Mouse (Mus musculus): ENCODE results near the gene Il1f9. TPM values are rescaled to one million over a fixed set of nuclear protein-coding genes. Genes with fewer than 3 reads are reported as not detected.

Il1f9 gene
- polyA plus RNA-seq, 1 experiment from 2014 or later, result not detected

DNA sequence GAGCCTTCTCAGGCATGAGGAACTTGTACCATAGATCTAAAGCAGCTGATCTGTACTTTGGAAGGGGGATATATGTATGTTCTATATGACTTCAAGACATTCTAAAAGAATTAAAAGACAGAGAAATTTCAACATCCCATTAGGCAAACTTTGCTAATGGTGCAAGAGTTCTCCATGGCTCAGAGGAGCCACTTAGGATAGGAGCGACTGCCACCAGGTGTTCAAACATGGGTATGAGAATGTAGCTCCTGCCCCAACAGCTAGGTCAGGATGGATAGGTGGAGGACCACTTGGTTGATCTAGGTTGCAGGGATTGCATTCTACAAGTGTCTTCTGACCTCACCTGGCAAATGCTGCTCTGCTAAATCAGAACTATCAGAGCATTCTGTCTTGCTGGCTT, 1.9 kb downstream of the Il1f9 start:
- Histone ChIP-seq H3K27me3 (replicated peaks; ENCODE audit: control insufficient read depth, insufficient read depth, low read length) (no peaks in the 10 kb centered on the region), H3K36me3 (ENCODE audit: control insufficient read depth, insufficient read depth) (no peaks in the 10 kb centered on the region), H3K9ac (ENCODE audit: low read depth, low read length) (no peak overlapping the region), H3K4me1 (replicated peaks; ENCODE audit: control insufficient read depth, insufficient read depth, low read length) (no peaks in the 10 kb centered on the region), H3K27ac (ENCODE audit: low read depth, low read length) (no peak overlapping the region), H3K4me2 (replicated peaks; ENCODE audit: low read depth) (no peak overlapping the region), H3K9me3 (ENCODE audit: control insufficient read depth) (no peaks in the 10 kb centered on the region), H3K4me3 (ENCODE audit: low read depth, low read length) (no peak overlapping the region)
- 57% methylated on average over 1 of the region's 1 CpGs for WGBS
- TF ChIP-seq CTCF (IDR thresholded peaks at IDR 0.05; ENCODE audit: low read depth), result peak; percentile 33
- no peak for ATAC-seq

DNA sequence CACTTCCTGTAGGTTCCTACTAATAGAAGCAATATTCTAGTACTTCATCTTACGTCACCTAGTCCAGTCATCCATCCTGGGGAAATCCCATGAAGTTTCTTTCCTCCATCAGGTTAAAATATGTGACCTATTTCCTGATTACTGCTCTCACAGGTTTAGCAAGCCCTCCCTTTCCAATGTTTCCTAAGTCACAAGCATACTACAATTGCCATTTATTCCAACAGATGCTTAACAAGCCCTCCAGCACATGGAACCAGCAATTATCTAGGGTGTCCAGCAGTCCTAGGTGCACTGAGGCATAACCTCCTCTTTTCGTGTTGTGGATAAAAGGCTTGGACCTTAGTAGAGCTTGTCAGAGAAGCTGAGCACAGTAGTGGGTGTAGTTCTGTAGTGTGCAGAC, 28.8 kb downstream of the Il1f9 start, which contains the start of gene Il1f6:
TSS of gene Il1f6 (plus strand) at position 301 of the 400 bp plus-strand sequence.
- no peak for ATAC-seq
- WGBS, result 91% methylated on average over 2 of the region's 2 CpGs
- TF ChIP-seq CTCF (IDR thresholded peaks at IDR 0.05; ENCODE audit: low read depth), result no peak
- Histone ChIP-seq H3K27ac (ENCODE audit: low read depth, low read length) (no peak within 1 kb of the TSS), H3K4me2 (replicated peaks; ENCODE audit: low read depth) (no peak within 1 kb of the TSS), H3K27me3 (replicated peaks; ENCODE audit: control insufficient read depth, insufficient read depth, low read length) (no peaks in the 10 kb centered on the region), H3K4me3 (ENCODE audit: low read depth, low read length) (no peak within 1 kb of the TSS), H3K9ac (ENCODE audit: low read depth, low read length) (no peak within 1 kb of the TSS), H3K9me3 (ENCODE audit: control insufficient read depth) (no peaks in the 10 kb centered on the region), H3K36me3 (ENCODE audit: control insufficient read depth, insufficient read depth) (no peaks in the 10 kb centered on the region), H3K4me1 (replicated peaks; ENCODE audit: control insufficient read depth, insufficient read depth, low read length) (no peaks in the 10 kb centered on the region)

DNA sequence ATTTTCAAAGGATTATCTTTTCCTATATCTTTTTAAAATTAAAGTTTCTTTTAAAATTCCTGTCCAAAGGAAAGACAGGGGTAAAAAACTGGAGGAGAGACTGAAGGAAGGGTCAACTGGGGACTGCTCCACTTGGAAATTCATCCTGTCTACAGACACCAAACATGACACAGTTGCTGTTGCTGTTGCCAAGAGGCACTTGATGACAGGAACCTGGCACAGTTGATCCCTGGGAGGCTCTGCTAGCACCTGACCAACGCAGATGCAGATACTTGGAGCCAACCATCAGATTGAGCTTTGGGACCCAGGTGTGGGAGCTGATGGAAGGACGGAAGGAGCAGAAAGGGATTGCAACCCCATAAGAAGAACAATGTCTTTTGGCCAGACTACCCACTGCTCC, 40.9 kb downstream of the Il1f9 start:
- no peaks in the 10 kb centered on the region for H3K27me3 ChIP-seq (replicated peaks; ENCODE audit: control insufficient read depth, insufficient read depth, low read length)
- ATAC-seq, result no peak
- H3K4me3 ChIP-seq (ENCODE audit: low read depth, low read length), result no peak overlapping the region
- no peaks in the 10 kb centered on the region for H3K36me3 ChIP-seq (ENCODE audit: control insufficient read depth, insufficient read depth)
- H3K4me2 ChIP-seq (replicated peaks; ENCODE audit: low read depth), result no peak overlapping the region
- no peak overlapping the region for H3K27ac ChIP-seq (ENCODE audit: low read depth, low read length)
- H3K9me3 ChIP-seq (ENCODE audit: control insufficient read depth), result no peaks in the 10 kb centered on the region
- H3K4me1 ChIP-seq (replicated peaks; ENCODE audit: control insufficient read depth, insufficient read depth, low read length), result no peaks in the 10 kb centered on the region
- 77% methylated on average over 2 of the region's 2 CpGs for WGBS
- no peak overlapping the region for H3K9ac ChIP-seq (ENCODE audit: low read depth, low read length)
- TF ChIP-seq CTCF (IDR thresholded peaks at IDR 0.05; ENCODE audit: low read depth), result no peak

Other genes with a start within 250 kb of the Il1f9 start
- gene Hnmt, start 137.1 kb upstream of the Il1f9 start, polyA plus RNA-seq (2015; fragmentation: Nextera tagmentation; extraction: Ambion mirVana), result 2.8 and 3.3 TPM in 2 replicates
- gene Tbpl2, start 89.9 kb upstream of the Il1f9 start, polyA plus RNA-seq (2015; fragmentation: Nextera tagmentation; extraction: Ambion mirVana), result not detected in 2 replicates
- gene Il1f8, start 33.3 kb upstream of the Il1f9 start, polyA plus RNA-seq (2015; fragmentation: Nextera tagmentation; extraction: Ambion mirVana), result not detected in 2 replicates
- not detected in 2 replicates for gene Il1f6, start 28.9 kb downstream of the Il1f9 start, polyA plus RNA-seq (2015; fragmentation: Nextera tagmentation; extraction: Ambion mirVana)
- not detected in 2 replicates for gene Il1f5, start 90.5 kb downstream of the Il1f9 start, polyA plus RNA-seq (2015; fragmentation: Nextera tagmentation; extraction: Ambion mirVana)
- not detected in 2 replicates for gene Il1f10, start 104.7 kb downstream of the Il1f9 start, polyA plus RNA-seq (2015; fragmentation: Nextera tagmentation; extraction: Ambion mirVana)
- gene Il1rn, start 150.4 kb downstream of the Il1f9 start, polyA plus RNA-seq (2015; fragmentation: Nextera tagmentation; extraction: Ambion mirVana), result 0.23 and 0.51 TPM in 2 replicates
- 5.2 and 5.4 TPM in 2 replicates for gene Psd4, start 181.1 kb downstream of the Il1f9 start, polyA plus RNA-seq (2015; fragmentation: Nextera tagmentation; extraction: Ambion mirVana)